Mouse (Mus musculus): ENCODE measurements around the gene Obsl1.

Obsl1 gene

DNA sequence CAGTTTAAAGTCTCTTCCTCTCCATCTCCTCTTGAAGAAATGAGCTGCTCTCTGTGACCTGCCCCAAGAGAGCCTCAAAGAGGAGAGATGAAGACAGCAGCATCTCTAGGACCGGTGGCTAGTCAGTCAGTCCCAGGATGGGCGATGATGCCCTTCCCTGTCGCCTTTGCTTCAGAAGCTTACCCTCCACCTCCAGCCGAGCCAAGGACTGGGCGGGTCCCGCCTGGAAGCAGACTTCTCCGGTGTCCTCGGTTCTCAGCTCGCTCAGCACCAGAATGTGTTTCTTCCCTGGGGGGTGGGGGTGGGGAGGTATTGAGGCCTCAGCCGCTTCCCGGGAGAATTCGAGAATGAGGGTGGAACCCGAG is 19.2 kb downstream of the Obsl1 start:
- in situ Hi-C loops (cut with MboI), result no loop called here

DNA sequence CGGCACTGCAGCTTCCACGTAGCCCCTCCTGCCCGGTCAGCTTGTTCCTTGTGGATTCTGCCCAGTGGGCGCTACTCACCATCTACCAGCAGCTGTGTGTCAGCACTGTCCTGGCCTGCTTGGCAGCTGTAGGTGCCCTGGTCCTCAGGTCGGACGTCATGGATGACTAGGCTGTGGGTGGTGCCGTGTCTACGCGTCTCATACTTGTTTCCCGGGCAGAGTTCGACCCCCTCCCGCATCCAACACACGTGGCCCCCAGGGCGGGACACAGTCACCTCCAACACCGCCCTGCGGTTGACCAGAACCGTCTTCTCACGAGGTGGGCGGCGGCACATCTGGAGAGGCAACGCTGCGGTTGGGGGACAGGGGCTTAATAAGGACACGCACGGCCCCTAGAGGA is 19.7 kb downstream of the Obsl1 start:
- in situ Hi-C loops (cut with MboI), result no loop called here

DNA sequence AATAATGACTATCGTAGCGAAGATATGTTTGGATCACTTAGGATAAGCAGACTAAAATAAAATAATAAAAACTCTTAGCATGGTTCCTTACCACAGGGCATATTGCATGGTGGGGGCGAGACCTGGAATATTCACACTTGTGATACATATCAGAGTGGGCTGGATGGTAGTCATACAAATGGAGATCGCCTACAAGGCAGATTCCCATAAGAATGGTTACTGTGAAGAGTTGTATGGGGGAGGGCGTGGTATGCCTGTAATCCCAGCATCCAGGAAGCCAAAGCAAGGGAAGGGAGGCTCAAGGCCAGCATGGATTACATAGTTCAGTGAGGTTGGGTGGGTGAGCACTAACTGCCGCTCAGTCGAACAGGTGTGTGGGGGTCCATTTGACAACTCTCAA is 25.5 kb downstream of the Obsl1 start:
- in situ Hi-C loops (cut with MboI), result no loop called here

DNA sequence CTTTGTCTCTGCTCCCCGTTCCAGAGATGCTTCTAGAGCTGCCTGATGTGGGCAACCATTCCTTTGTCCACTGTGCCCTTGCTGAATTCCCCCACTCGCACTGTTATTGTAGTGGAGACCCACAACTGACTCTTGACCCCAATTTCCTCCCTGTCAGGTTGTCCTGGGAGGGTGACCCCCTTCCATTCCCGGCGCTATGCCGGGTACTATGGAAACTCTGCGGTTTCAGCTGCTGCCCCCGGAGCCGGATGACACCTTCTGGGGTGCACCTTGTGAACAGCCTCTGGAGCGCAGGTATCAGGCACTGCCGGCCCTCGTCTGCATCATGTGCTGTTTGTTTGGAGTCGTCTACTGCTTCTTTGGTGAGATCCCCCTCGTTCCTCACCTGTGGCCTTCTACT is 26.2 kb downstream of the Obsl1 start:
- in situ Hi-C loops (cut with MboI), result no loop called here

DNA sequence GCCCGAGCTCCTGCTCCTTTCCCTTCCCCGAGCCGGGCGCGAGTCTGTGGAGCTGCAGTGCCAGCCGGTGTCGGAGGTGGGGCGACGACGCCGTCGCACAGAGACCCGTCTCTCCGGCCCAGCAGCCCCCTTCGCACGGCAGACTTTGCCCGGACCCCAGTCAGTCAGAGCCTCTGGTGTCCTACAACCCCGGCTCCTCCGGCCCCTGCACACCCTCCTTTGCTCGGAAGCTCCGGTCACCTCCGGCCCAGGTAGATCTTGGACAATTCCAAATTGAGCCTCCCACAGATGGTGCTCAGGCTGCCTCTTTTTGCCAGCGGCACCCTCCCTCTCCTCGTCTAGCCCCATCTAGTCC is 26.6 kb downstream of the Obsl1 start:
- in situ Hi-C loops (cut with MboI), result loop anchor here (5.0 kb wide), 1 partner anchor 113 kb away; no protein-coding TSS in a partner anchor

DNA sequence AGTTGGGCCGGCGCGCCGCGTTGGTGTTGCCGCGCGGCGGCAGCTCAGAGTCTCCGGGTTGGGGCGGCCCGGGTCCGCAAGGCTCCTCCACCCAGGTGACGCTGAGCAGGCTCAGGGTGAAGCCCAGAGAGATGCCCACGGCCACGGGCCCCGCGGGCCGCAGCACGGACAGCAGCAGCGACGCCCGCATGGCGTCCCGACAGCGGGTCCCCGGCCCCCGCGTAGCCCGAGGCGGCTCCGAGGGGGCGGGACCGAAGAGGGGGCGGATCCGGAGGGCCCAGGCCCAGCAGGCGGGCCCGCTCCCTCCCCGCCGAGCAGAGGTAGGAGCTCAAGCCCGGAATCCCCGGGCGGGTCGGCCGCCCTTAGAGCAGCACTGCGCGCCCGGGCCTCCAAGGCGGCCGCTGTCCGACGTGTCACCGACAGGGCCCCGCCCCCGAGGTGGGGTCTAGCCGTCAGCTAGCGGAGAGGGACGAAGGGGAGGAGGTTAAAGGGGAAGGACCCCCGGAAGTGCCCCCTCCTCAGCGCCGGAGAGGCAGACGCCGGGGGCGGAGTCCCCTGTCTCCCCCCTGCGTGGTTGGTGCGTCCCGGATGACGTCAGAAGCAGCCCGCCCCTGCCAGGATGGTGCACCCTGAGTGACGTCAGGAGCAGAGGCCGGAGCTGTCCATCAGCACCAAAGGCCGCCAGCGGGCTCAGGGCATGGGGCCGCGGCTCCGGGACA is 27.2 kb downstream of the Obsl1 start, which contains the start of the genes Chpf and Tmem198:
Chpf (minus strand) TSS at position 392 of the 719 bp plus-strand sequence.
Tmem198 (plus strand) TSS at position 617 of the 719 bp plus-strand sequence.
- in situ Hi-C loops (cut with MboI), result loop anchor here (5.0 kb wide), 1 partner anchor 113 kb away; no protein-coding TSS in a partner anchor

DNA sequence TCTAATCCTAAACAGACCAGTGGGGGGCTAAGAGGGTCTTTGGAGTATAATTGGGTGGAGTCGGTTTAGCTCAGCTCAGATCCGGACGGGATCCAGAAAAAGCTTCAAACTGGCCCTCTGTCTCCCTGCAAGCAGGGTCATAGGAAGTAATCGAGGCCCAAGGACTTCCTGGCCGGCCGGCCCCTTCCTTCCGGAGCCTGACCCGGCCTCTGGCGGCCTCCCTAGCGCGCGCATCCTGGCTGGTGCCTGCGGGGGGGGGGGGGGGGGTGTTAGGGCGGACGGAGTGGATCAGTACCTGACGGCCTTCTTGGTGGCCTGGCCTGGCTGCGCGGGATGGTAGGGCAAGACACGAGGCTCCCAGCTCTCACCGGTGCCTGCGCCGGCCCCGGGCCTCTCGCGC is 27.8 kb downstream of the Obsl1 start:
- in situ Hi-C loops (cut with MboI), result loop anchor here (5.0 kb wide), 1 partner anchor 114 kb away; no protein-coding TSS in a partner anchor

DNA sequence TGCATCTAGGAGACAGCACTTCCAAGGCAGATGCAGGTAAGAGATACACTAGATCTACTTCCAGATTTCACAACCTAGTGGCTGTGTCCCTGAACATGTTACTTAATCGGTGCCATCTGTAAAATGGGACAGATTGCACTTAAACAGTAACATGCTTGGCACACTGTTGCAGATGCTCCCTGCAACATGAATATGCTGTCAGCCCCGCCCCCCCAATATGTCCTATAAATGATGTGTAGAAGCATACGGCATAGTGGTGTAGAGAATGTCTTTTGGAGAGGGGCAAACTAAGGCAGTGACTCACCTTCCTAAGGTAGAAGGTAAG is 28.3 kb downstream of the Obsl1 start:
- in situ Hi-C loops (cut with MboI), result loop anchor here (5.0 kb wide), 1 partner anchor 114 kb away; no protein-coding TSS in a partner anchor

DNA sequence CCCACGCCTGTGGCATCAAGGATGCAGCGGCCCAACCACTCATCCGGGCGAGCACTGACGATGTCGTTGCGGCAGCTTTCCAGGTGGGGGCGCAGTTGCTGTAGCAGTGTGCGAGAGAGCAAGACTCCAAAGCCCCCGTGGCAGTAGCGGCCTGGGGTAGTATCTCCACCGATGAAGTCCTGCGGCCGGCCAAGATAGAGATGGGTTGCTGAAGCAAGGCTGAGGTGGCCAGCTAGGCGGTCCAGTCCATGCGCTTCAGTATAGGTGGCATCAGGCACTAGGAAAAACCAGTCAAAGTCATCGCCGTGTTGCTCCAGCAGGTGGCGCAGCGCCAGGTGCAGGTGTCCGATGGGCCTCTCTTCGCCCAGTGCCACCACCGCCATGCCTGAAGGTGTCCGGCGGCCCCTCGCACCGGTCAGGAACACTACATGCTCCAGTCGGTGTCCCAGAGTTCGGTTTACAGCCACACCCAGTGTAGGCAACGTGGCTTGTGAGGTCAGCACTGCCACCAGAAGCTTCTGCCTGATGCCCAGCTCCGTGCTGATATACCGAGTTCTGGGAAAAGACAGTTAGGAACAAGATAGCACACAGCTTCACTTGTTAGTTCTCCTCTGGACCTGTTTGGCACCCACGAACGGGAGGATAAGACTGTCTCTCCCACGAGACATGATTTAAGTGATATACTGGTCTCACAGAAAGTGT is 28.8 kb downstream of the Obsl1 start:
- in situ Hi-C loops (cut with MboI), result loop anchor here (5.0 kb wide), 1 partner anchor 115 kb away; no protein-coding TSS in a partner anchor

DNA sequence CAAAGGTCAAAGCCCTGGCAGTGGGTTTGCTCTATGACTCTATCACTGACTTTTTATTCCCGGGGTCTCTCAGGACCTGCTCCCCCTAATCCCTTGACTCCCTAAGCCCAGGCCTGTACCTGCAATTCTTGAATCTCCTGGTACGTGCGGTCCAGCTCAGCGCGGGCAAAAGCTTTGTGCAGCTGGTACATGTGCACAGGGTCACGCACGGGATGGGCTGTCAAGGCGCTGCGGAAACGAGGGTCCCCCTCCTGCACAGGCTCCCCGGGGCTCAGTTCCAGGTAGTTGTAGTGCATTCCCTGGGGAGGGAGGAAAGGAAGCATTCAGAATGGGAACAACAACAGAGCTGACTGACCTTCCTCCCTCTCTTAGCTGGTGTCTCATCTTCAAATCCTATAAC is 29.8 kb downstream of the Obsl1 start:
- in situ Hi-C loops (cut with MboI), result loop anchor here (5.0 kb wide), 1 partner anchor 116 kb away; no protein-coding TSS in a partner anchor

DNA sequence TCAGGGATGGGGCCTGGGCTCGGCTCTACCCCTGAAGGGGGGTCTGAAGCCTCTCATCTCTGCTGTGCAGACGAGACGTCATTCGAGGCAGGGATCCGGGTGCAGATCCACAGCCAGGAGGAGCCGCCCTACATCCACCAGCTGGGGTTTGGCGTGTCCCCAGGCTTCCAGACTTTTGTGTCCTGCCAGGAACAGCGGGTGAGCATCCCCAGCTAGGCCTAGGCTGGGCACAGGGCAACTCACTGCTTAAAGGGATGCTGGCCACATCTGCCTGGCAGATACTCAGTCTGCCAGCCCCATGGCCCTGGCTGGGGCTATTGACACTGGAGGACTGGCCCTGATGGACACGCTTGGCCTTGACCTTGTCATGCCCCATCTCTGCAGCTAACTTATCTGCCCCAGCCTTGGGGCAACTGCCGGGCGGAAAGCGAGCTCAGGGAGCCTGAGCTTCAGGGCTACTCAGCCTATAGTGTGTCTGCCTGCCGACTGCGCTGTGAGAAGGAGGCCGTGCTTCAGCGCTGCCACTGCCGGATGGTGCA is 36.9 kb downstream of the Obsl1 start:
- in situ Hi-C loops (cut with MboI), result no loop called here

DNA sequence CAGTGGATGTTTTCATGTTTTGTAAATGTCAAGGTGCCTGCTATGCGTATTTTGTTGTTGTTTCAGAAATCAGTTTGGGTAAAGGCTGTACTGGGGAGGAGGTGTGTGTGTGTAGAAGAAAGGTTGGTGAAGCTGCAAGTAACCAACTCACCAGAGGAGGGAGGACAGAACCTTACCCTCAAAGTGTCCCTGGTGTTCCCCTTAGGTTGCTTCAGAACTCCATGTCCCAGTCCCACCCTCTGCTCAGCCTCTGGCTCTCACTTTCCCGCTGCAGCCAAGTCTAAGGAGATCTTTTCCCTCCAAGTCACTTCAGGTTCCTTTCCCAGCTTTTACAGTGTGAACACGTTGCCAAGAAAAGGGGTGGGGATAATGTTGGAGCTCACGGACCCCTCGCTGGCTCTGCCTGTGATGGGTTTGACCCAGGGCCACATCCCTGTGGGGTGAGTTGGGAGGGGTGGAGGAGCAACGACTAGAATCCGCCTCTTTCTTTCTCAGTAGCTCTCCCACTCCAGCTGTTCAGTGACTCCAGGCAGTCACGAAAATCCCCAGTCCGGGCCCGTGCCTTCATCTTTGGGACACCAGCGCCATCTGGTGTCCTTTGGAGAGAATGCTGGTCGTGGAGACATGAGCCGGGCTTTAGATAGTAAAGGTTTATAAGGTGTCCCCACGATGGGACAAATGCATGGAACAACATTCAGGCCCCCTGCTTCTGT is 38.9 kb downstream of the Obsl1 start:
- in situ Hi-C loops (cut with MboI), result no loop called here

DNA sequence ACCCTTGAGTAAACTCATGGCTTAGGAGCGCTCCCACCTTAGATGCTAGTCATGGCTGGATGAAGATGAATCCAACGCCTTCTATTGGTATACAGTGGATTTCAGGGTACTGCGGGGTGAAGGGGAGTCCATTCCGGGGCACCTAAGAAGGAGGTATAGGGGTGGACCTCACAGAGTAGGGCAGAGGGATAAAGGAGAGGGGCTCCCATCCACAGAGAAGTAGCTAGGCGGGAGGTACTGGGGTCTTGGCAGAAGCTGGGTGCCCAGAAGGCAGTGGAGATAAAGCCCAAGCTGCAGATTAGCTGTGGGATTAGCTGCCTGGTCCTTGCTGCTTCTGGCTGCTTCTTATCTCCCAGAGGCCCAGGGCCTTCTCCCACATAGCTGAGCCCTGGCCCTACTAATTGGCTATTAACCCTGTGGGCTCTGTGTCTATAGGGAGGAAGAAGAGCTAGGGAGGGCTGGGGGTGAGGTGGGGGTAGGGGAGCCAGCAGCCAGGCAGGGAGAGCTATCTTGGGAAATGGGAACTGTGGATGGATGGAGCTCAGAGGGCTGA is 42.5 kb downstream of the Obsl1 start:
- in situ Hi-C loops (cut with MboI), result no loop called here

DNA sequence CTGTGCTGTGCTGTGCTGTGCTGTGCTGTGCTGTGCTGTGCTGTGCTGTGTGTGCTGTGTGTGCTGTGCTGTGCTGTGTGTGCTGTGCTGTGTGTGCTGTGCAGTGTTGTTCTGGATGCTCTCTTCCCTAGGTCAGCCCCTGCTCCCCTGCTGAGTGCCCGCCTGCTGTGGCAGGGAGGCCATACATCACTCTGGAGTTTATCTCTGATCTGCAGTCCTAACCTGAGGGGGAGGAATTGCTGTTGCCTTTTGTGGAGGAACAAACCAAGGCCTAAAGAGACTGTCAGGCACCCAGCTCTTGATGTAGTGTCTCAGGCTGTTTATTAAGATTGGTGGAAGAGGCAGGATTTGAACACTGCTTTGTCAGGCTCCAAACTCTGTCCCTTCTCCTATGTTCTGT is 43.6 kb downstream of the Obsl1 start:
- in situ Hi-C loops (cut with MboI), result no loop called here

DNA sequence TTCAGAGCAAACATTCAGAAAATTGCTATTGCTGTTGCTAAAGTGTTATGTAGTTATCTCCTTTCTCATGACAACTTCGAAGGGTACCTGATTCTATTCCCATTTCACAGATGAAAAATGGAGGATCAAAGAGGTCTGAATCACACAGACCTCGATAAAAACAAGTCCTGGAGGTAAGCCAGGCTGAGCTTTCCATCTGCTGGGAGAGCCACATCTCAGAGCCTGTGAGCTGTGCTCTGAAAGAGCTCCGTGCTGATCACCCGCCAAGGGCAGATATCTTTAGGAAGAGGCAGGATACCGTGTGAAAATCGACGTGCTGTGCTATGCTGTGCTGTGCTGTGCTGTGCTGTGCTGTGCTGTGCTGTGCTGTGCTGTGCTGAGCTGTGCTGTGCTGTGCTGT is 46.0 kb downstream of the Obsl1 start:
- in situ Hi-C loops (cut with MboI), result no loop called here

DNA sequence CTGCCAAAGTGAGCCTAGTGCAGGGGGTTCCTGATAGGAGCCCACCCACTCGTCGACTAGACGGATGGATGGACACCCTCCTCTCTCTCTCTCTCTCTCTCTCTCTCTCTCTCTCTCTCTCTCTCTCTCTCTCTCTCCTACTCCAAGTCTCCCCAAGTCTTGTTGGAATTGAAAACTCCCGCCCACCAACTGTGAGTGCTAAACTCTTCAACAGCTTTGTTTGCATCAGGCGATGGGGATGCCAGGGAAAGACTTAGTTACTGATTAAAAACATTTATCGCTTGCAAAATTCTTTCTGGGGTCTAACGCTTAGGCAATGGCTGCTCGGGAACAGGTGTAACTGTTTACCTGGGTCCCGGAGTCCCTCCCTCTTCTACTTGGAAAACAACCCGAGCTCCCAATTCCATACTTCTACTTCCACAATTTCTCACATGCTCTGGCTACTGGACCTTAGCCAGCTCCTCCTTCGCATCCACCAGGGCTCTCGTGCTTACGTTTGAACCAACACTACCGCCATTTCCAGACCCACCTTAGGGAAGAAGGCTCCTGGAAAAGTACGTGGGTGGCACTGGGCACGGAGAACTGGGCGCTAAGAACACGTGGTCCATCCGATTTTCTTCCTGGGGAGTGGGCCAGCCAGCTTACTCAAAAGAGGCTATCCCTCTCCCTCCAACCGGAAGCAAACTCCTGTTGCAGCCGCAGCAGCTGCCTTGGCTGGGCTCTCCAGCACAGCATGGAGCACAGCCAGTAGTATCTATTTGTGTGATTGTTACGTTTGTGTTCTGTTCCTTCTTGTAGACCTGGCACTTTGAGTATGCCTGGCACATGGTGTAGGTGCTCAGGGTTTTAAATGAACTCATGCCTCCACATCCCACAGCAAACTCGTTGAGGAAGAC is 47.2 kb downstream of the Obsl1 start:
- in situ Hi-C loops (cut with MboI), result no loop called here

DNA sequence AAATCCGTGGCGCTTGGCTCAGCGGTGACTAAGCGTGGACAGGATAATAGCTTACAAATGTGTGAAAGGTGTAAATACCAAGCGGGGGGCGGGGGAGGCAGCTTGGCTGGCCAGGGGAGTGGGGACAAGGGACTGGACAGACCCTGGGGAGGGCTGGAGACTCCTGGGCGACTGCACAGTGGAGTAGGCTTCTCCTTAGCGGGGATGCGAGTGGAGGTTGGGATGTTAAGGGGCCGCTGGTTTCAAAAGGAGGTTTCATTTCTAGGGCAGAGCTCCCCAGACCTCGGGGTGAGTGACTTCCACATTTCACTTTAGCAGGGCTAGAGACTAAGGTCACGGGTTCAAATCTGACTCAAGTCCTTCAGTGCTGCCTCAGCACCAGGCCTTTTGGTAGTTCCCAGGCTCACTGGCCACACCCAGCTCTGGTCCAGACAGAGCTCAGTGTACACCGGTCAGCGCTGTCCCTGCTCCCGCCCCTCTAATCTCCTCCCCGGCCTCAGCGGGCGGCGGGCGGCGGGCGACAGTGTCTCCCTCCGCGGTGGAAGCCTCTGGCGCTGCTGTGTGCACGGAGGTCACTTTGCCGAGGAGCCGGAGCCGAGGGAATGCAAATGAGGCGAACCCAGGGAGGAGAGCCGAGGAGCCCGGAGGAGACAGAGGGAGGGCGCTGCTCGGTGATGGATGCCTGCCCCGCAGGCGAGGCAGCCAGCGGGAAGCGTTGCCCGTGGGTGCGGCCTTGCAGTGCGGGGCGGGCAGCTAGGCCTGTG is 48.0 kb downstream of the Obsl1 start:
- in situ Hi-C loops (cut with MboI), result no loop called here

DNA sequence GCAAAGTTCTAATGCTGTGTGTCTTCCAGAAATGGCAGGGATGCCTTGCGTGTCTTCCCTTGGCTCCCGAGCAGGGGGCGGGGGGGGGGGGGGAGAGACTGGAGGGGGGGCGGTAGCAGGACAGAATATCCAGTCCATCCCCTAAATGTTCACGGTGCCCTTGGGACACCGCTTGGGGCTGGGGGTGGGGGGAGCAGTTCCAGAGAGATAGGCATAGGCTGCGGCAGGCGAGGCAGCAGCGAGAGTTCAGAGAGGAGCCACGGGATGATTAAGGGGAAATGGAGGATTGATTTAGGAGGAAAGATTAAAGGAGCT is 48.6 kb downstream of the Obsl1 start:
- in situ Hi-C loops (cut with MboI), result no loop called here

DNA sequence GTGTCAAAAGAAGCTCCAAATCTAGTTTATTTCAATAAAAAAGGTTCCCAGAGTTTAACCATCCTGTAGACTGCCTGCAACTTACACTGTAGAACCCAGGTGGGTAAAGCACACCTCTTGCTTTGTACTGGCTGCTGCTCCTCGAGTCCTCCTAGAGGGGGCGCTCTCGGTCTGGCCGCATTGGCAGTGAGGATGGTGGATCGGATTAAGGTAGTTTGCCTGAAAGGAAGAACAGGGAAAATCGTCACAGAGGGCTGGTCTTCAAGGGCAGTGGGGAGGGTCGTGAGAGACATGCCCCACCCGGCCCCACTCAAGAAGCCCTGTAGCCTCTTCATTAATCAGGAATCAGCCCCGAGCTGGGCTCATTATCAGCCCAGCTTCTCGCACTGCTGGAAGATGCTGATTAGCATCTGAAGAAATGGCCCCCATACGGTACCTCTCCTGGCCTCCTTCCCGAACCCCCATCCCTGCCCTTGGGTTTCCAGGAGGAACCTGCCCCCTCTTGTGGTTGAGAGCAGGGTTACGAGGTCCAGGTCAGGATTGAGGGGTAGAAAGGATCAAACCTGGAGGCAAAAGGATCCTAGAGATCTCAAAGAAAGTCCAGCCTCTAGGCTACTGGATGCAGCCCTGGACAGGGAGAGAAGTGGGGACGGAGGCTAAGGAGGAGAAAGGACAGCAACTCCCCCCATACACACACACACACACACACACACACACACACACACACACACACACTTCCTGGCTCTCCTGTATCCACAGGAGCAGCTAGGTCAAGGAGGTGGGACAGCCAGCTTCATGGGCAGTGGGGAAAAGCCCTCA is 49.3 kb downstream of the Obsl1 start:
- in situ Hi-C loops (cut with MboI), result no loop called here

DNA sequence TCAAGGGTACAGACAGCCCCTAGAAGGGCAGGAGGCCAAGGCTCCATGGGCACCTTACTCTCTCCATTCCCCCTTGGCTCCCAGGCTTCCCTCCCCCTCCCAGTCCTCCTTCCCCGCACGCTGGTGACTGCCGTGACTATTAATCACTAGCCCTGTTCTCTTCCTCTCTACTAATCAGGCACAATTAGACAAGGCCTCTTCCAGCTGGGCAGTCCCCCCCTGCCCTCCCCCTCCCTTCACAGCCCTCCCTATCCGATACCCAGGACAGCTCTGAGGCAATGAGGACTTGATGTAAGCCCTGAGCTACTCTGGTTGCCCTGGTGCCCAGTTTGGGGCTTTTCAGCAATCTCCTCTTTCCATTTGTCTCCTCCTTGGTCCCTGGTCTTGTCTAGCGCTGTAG is 50.3 kb downstream of the Obsl1 start:
- in situ Hi-C loops (cut with MboI), result no loop called here

Data from mature B cell (primary cell).